Mouse (Mus musculus) midbrain, embryonic 13.5 days (tissue): Measurements from ENCODE around the gene Nol9. TPM values are rescaled to one million over a fixed set of nuclear protein-coding genes. Genes with fewer than 3 reads are reported as not detected.
A peak's percentile ranks its signal among the peaks of the same experiment; 100 is the strongest.
"Not testable (repeated sequence)": the region's sequence is repeated elsewhere in the genome, so short reads cannot be mapped to it uniquely, and the experiment has no call there.

Experiments
- ATAC-seq: fragments of 200-750 bp; cut with Nextera tagmentation; 2 replicates; pipeline ENCODE4 v1.8.0; 2017; ENCODE audit warnings: mild to moderate bottlenecking, moderate TSS enrichment, moderate library complexity
- H3K27ac ChIP-seq: fragments of 300-500 bp; sonication (generic); 2 replicates; pipeline ENCODE4 v1.5.1; 2015; ENCODE audit warnings: inconsistent platforms, mild to moderate bottlenecking, moderate library complexity
- H3K27me3 ChIP-seq: fragments of 300-500 bp; sonication (generic); 2 replicates; pipeline ENCODE4 v1.6.1; 2015; ENCODE audit warnings: mild to moderate bottlenecking, inconsistent platforms
- H3K36me3 ChIP-seq: fragments of 300-500 bp; sonication (generic); 2 replicates; pipeline ENCODE4 v1.6.1; 2015; ENCODE audit warnings: mild to moderate bottlenecking, inconsistent platforms
- H3K4me1 ChIP-seq: fragments of 300-500 bp; sonication (generic); replicated peaks from 2 replicates; pipeline ENCODE4 v1.6.1; 2015; ENCODE audit warnings: inconsistent platforms
- H3K4me2 ChIP-seq: fragments of 300-500 bp; sonication (generic); replicated peaks from 2 replicates; pipeline ENCODE4 v1.6.1; 2015; ENCODE audit warnings: moderate library complexity, mild to moderate bottlenecking, inconsistent platforms
- H3K4me3 ChIP-seq: fragments of 300-500 bp; sonication (generic); replicated peaks from 2 replicates; pipeline ENCODE4 v1.5.1; 2015; ENCODE audit warnings: mild to moderate bottlenecking, inconsistent platforms
- H3K9ac ChIP-seq: fragments of 300-500 bp; sonication (generic); replicated peaks from 2 replicates; pipeline ENCODE4 v1.6.1; 2015; ENCODE audit warnings: mild to moderate bottlenecking, inconsistent platforms
- H3K9me3 ChIP-seq: fragments of 300-500 bp; sonication (generic); 2 replicates; pipeline ENCODE4 v1.6.1; 2016; ENCODE audit warnings: mild to moderate bottlenecking, inconsistent platforms
- WGBS: fragments of 180-500 bp; shearing (Covaris S2); methylation state at CpG from one replicate; pipeline ENCODE4 v1.1.7; 2015; 5-methylcytosine and 5-hydroxymethylcytosine counted together
- polyA plus RNA-seq: library from polyadenylated mRNA; unstranded; fragments of >200 nt; fragmentation: Nextera tagmentation; extraction: Ambion mirVana; gene quantifications from 2 replicates; pipeline ENCODE4 v1.2.1, GENCODE M21; 2015

The Nol9 gene
- polyA plus RNA-seq, 1 experiment from 2014 or later: 26.0 TPM

GRCm38 (mm10) chr4:152036464-152036863 lies 2.7 kb upstream of the Nol9 start:
- not testable (repeated sequence) for H3K4me3 ChIP-seq, H3K4me2 ChIP-seq, ATAC-seq, H3K36me3 ChIP-seq, H3K27ac ChIP-seq, H3K9me3 ChIP-seq, H3K9ac ChIP-seq, H3K27me3 ChIP-seq
- 92% methylated on average over 6 of the region's 6 CpGs for WGBS
- peaks cover 19% of the 10 kb centered on the region for H3K4me1 ChIP-seq

GRCm38 (mm10) chr4:152038225-152038984 lies 716 bp upstream of the Nol9 start, which contains the start of gene Tas1r1:
Gene Tas1r1 (minus strand): TSS chr4:152038568.
- peaks cover 19% of the 10 kb centered on the region for H3K4me1 ChIP-seq
- H3K4me2 ChIP-seq: peak within 1 kb of the TSS; percentile 97
- peak within 1 kb of the TSS; percentile 96 for H3K9ac ChIP-seq
- 51% methylated on average over 10 of the region's 10 CpGs for WGBS
- no peaks in the 10 kb centered on the region for H3K27me3 ChIP-seq
- peaks cover 25% of the 10 kb centered on the region for H3K36me3 ChIP-seq
- ATAC-seq: peak; percentile 32; the same call in 1 of the 2 replicates
- no peak within 1 kb of the TSS; the same call in 1 of the 2 replicates for H3K27ac ChIP-seq
- no peaks in the 10 kb centered on the region for H3K9me3 ChIP-seq
- H3K4me3 ChIP-seq: peak within 1 kb of the TSS; percentile 100

- Histone ChIP-seq H3K9ac (peak overlapping the region; percentile 96), H3K27me3 (no peaks in the 10 kb centered on the region), H3K4me3 (peak overlapping the region; percentile 100), H3K9me3 (no peaks in the 10 kb centered on the region), H3K4me2 (peak overlapping the region; percentile 97), H3K4me1 (peaks cover 19% of the 10 kb centered on the region), H3K27ac (no peak overlapping the region), H3K36me3 (peaks cover 39% of the 10 kb centered on the region)
- 5% methylated on average over 25 of the region's 25 CpGs for WGBS
- ATAC-seq: no peak
These were observed 750 bp downstream of the Nol9 start for GRCm38 (mm10) chr4:152039831-152040310.

GRCm38 (mm10) chr4:152041924-152042641 lies 3.0 kb downstream of the Nol9 start:
- Histone ChIP-seq H3K27ac (no peak overlapping the region), H3K9ac (no peak overlapping the region), H3K4me3 (no peak overlapping the region), H3K9me3 (no peaks in the 10 kb centered on the region), H3K36me3 (peaks cover 61% of the 10 kb centered on the region), H3K4me2 (no peak overlapping the region), H3K27me3 (no peaks in the 10 kb centered on the region), H3K4me1 (peaks cover 19% of the 10 kb centered on the region)
- WGBS: 93% methylated on average over 22 of the region's 22 CpGs
- ATAC-seq: no peak

- Histone ChIP-seq H3K36me3 (peaks cover 72% of the 10 kb centered on the region), H3K27me3 (no peaks in the 10 kb centered on the region), H3K4me2 (no peak overlapping the region), H3K4me1 (peaks cover 19% of the 10 kb centered on the region), H3K9me3 (no peaks in the 10 kb centered on the region), H3K9ac (no peak overlapping the region), H3K4me3 (no peak overlapping the region), H3K27ac (no peak overlapping the region)
- 94% methylated on average over 3 of the region's 3 CpGs for WGBS
- ATAC-seq: no peak
These were observed 4.0 kb downstream of the Nol9 start for GRCm38 (mm10) chr4:152043171-152043570.

GRCm38 (mm10) chr4:152044609-152045008 lies 5.5 kb downstream of the Nol9 start:
- no peak overlapping the region for H3K9ac ChIP-seq
- H3K9me3 ChIP-seq: no peaks in the 10 kb centered on the region
- no peak overlapping the region for H3K4me3 ChIP-seq
- H3K4me2 ChIP-seq: no peak overlapping the region
- no peak for ATAC-seq
- H3K36me3 ChIP-seq: peaks cover 83% of the 10 kb centered on the region
- peaks cover 13% of the 10 kb centered on the region for H3K4me1 ChIP-seq
- no peaks in the 10 kb centered on the region for H3K27me3 ChIP-seq
- no peak overlapping the region for H3K27ac ChIP-seq
- WGBS: 82% methylated on average over 6 of the region's 6 CpGs

- Histone ChIP-seq H3K4me2 (no peak overlapping the region), H3K9me3 (no peaks in the 10 kb centered on the region), H3K4me3 (no peak overlapping the region), H3K36me3 (peaks cover 53% of the 10 kb centered on the region), H3K27me3 (no peaks in the 10 kb centered on the region), H3K27ac (no peak overlapping the region), H3K4me1 (no peaks in the 10 kb centered on the region), H3K9ac (no peak overlapping the region)
- ATAC-seq: no peak
- 80% methylated on average over 9 of the region's 9 CpGs for WGBS
These were observed 23.4 kb downstream of the Nol9 start for GRCm38 (mm10) chr4:152062390-152063110.

- H3K4me3 ChIP-seq: no peak overlapping the region
- no peak overlapping the region for H3K9ac ChIP-seq
- no peaks in the 10 kb centered on the region for H3K27me3 ChIP-seq
- no peak overlapping the region for H3K27ac ChIP-seq
- H3K9me3 ChIP-seq: no peaks in the 10 kb centered on the region
- H3K4me1 ChIP-seq: peaks cover 3% of the 10 kb centered on the region
- H3K4me2 ChIP-seq: no peak overlapping the region
- ATAC-seq: peak; percentile 27; the same call in 1 of the 2 replicates
- H3K36me3 ChIP-seq: peaks cover 11% of the 10 kb centered on the region
These were observed 28.2 kb downstream of the Nol9 start for GRCm38 (mm10) chr4:152067280-152067679.

GRCm38 (mm10) chr4:152068166-152068724 lies 29.1 kb downstream of the Nol9 start:
- Histone ChIP-seq H3K4me3 (no peak overlapping the region), H3K27me3 (no peaks in the 10 kb centered on the region), H3K36me3 (peaks cover 7% of the 10 kb centered on the region), H3K9me3 (no peaks in the 10 kb centered on the region), H3K27ac (no peak overlapping the region), H3K4me2 (no peak overlapping the region), H3K9ac (no peak overlapping the region), H3K4me1 (peaks cover 9% of the 10 kb centered on the region)
- no peak for ATAC-seq
- WGBS: 73% methylated on average over 6 of the region's 6 CpGs

- Histone ChIP-seq H3K27ac (no peak overlapping the region), H3K4me1 (peaks cover 9% of the 10 kb centered on the region), H3K9ac (no peak overlapping the region), H3K27me3 (no peaks in the 10 kb centered on the region), H3K9me3 (no peaks in the 10 kb centered on the region), H3K36me3 (peaks cover 3% of the 10 kb centered on the region), H3K4me3 (no peak overlapping the region), H3K4me2 (no peak overlapping the region)
- no peak for ATAC-seq
- 87% methylated on average over 3 of the region's 3 CpGs for WGBS
These were observed 30.1 kb downstream of the Nol9 start for GRCm38 (mm10) chr4:152069245-152069644.

- no peak for ATAC-seq
- Histone ChIP-seq H3K4me3 (no peak overlapping the region), H3K36me3 (no peaks in the 10 kb centered on the region), H3K9me3 (no peaks in the 10 kb centered on the region), H3K9ac (no peak overlapping the region), H3K27me3 (no peaks in the 10 kb centered on the region), H3K27ac (no peak overlapping the region), H3K4me1 (peaks cover 9% of the 10 kb centered on the region), H3K4me2 (no peak overlapping the region)
- 81% methylated on average over 11 of the region's 11 CpGs for WGBS
These were observed 31.6 kb downstream of the Nol9 start for GRCm38 (mm10) chr4:152070494-152071396.
